Mouse (Mus musculus) bone marrow, adult 2 months (tissue): ENCODE measurements around the gene Tex261. TPM values are rescaled to one million over a fixed set of nuclear protein-coding genes. Genes with fewer than 3 reads are reported as not detected.

Source experiments
- H3K27ac ChIP-seq: fragments of 200-500 bp; 2 replicates; pipeline ENCODE4 v1.5.1; 2012; ENCODE audit warnings: low read depth, mild to moderate bottlenecking, control low read depth, inconsistent platforms, low read length; ENCODE audit not compliant: control insufficient read depth, poor library complexity, insufficient read depth
- H3K4me1 ChIP-seq: fragments of 200-500 bp; 2 replicates; pipeline ENCODE4 v1.6.1; 2011; ENCODE audit warnings: low read length; ENCODE audit not compliant: control insufficient read depth, insufficient read depth
- H3K4me3 ChIP-seq: fragments of 200-500 bp; replicated peaks from 2 replicates; pipeline ENCODE3; 2011; ENCODE audit warnings: mild to moderate bottlenecking, low read depth, low read length, control low read depth; ENCODE audit not compliant: control insufficient read depth
- CTCF ChIP-seq: fragments of 200-500 bp; IDR thresholded peaks from 2 replicates; pipeline ENCODE4 v1.5.1; 2011; ENCODE audit warnings: low read length, control low read depth; ENCODE audit not compliant: control insufficient read depth, insufficient read depth
- POLR2A ChIP-seq: fragments of 200-500 bp; IDR thresholded peaks from 2 replicates; pipeline ENCODE4 v1.6.1; 2011; ENCODE audit warnings: low read depth, mild to moderate bottlenecking, control low read depth, low read length, borderline replicate concordance; ENCODE audit not compliant: control insufficient read depth
- WGBS: fragments of 180-500 bp; shearing (Covaris S2); methylation state at CpG from one replicate; pipeline ENCODE4 v1.1.7; 2018; 5-methylcytosine and 5-hydroxymethylcytosine counted together
- polyA plus RNA-seq: library from polyadenylated mRNA; stranded (reverse); fragments of >200 nt; gene quantifications from 2 replicates; pipeline ENCODE4 v1.2.4, GENCODE M21; 2011; ENCODE audit warnings: low replicate concordance; ENCODE audit not compliant: missing spikeins, insufficient read depth, insufficient read length

The Tex261 gene
- polyA plus RNA-seq, 1 experiment, result 30.4 TPM

- WGBS, result 68% methylated on average over 5 of the region's 5 CpGs
- no peak overlapping the region for H3K4me3 ChIP-seq
- TF ChIP-seq POLR2A, result no peak
- no peak for TF ChIP-seq CTCF
- H3K4me1 ChIP-seq, result no peaks in the 10 kb centered on the region
- no peak overlapping the region for H3K27ac ChIP-seq
Observed at GRCm38 (mm10) chr6:83744126-83744525, 31.5 kb downstream of the Tex261 start.

GRCm38 (mm10) chr6:83743212-83743611 lies 32.4 kb downstream of the Tex261 start:
- Histone ChIP-seq H3K27ac (no peak overlapping the region), H3K4me1 (no peaks in the 10 kb centered on the region), H3K4me3 (no peak overlapping the region)
- WGBS, result 70% methylated on average over 5 of the region's 5 CpGs
- no peak for TF ChIP-seq POLR2A

GRCm38 (mm10) chr6:83742761-83743160 lies 32.9 kb downstream of the Tex261 start, which contains the start of gene Atp6v1b1:
Gene Atp6v1b1 (plus strand): TSS chr6:83742990.
- H3K4me1 ChIP-seq, result no peaks in the 10 kb centered on the region; the same call in 1 of the 2 replicates
- no peak for TF ChIP-seq POLR2A
- TF ChIP-seq CTCF, result no peak
- H3K4me3 ChIP-seq, result no peak within 1 kb of the TSS
- WGBS, result 58% methylated on average over 5 of the region's 5 CpGs
- no peak within 1 kb of the TSS for H3K27ac ChIP-seq

GRCm38 (mm10) chr6:83738596-83738995 lies 37.0 kb downstream of the Tex261 start:
- H3K27ac ChIP-seq, result no peak overlapping the region
- under 1% methylated on average over 6 of the region's 6 CpGs for WGBS
- TF ChIP-seq CTCF, result no peak
- TF ChIP-seq POLR2A, result no peak
- no peaks in the 10 kb centered on the region; the same call in 1 of the 2 replicates for H3K4me1 ChIP-seq
- H3K4me3 ChIP-seq, result no peak overlapping the region

- no peaks in the 10 kb centered on the region; the same call in 1 of the 2 replicates for H3K4me1 ChIP-seq
- TF ChIP-seq CTCF (no peak), POLR2A (no peak)
- 37% methylated on average over 13 of the region's 13 CpGs for WGBS
- H3K27ac ChIP-seq, result no peak overlapping the region
- no peak overlapping the region for H3K4me3 ChIP-seq
Observed at GRCm38 (mm10) chr6:83737311-83737710, 38.3 kb downstream of the Tex261 start.

GRCm38 (mm10) chr6:83731128-83731527 lies 44.5 kb downstream of the Tex261 start:
- Histone ChIP-seq H3K4me1 (no peaks in the 10 kb centered on the region), H3K4me3 (no peak overlapping the region), H3K27ac (no peak overlapping the region)
- WGBS, result 29% methylated on average over 5 of the region's 5 CpGs
- TF ChIP-seq POLR2A, result no peak
- TF ChIP-seq CTCF, result peak; percentile 71

GRCm38 (mm10) chr6:83729350-83729970 lies 46.2 kb downstream of the Tex261 start:
- TF ChIP-seq CTCF (no peak), POLR2A (no peak)
- Histone ChIP-seq H3K27ac (no peak overlapping the region), H3K4me3 (no peak overlapping the region), H3K4me1 (no peaks in the 10 kb centered on the region)
- WGBS, result 30% methylated on average over 14 of the region's 14 CpGs

GRCm38 (mm10) chr6:83728488-83728887 lies 47.1 kb downstream of the Tex261 start:
- no peaks in the 10 kb centered on the region for H3K4me1 ChIP-seq
- WGBS, result 72% methylated on average over 3 of the region's 3 CpGs
- no peak overlapping the region for H3K27ac ChIP-seq
- TF ChIP-seq POLR2A (no peak), CTCF (peak; percentile 51; the same call in 1 of the 2 replicates)
- no peak overlapping the region for H3K4me3 ChIP-seq

- H3K4me3 ChIP-seq, result no peak overlapping the region
- WGBS, result 48% methylated on average over 4 of the region's 4 CpGs
- peak; percentile 6; the same call in 1 of the 2 replicates for TF ChIP-seq CTCF
- no peak for TF ChIP-seq POLR2A
Observed at GRCm38 (mm10) chr6:83727178-83727577, 48.4 kb downstream of the Tex261 start.

More at GRCm38 (mm10) chr6:83727178-83727577, 48.4 kb downstream of the Tex261 start:
- H3K27ac ChIP-seq, result no peak overlapping the region
- no peaks in the 10 kb centered on the region for H3K4me1 ChIP-seq
